Mouse (Mus musculus): ENCODE data around the gene Tmem50b.
"Not testable (repeated sequence)": the region's sequence is repeated elsewhere in the genome, so short reads cannot be mapped to it uniquely, and the experiment has no call there.

The Tmem50b gene

DNA sequence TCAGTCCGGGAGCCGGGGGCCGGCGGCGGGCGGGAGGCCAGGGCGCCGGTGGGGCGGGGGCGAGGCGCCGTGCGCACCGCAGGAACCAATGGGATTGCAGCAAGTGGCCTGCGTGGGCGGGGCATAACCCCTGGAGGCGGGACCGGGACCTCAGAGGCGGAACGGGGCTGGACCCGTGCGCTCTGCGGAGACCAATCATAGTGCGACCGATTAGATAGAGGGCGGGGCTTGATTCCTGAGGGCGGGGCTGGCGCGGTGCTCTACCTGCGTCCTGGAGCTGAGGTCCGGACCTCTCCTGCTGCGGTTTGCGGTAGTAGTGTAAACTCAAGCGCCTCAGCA is at the start of gene Tmem50b:
Gene Tmem50b, minus strand, starts transcription at position 129 of the 339 bp plus-strand sequence.
- in situ Hi-C loops (cut with MboI, MseI) = loop anchor here (10.0 kb wide), 1 partner anchor 1167 kb away; no protein-coding TSS in a partner anchor

DNA sequence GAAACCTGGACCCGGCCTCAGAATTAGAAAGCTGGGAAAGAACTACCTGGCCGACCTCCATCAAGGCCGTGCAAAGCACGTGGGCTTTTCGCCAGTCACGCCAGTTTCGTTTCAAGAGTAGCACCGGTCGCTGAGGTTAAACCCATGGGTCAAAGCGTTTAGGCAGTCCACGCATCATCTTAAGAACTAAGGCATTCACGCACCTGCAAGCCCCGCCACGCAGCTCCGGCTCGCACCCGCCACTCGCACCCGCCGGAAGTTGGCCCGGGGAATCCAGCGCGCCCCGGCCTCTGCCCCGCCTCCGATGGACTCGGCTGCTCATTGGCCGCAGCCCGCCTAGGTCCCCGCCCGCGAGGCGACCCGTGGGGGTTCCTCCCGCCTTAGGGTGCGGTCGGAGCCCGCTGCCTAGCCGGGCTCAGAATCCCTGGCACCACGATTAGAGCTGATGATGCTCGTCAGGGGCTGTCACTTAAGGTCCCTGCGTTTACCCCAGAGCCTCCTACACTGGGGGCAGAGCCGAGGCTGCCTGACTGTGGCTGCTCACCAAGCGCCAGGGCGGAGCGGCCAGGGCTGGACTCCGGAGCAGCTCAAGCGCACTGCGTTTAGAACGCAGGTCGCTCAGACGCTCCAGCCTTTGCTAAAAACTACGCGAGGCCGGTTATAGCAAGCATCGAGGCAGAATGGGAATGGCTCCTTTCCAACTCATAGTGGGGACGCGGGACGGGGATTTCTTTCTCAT is 49.2 kb upstream of the Tmem50b start, which contains the start of gene Gart:
Gene Gart, minus strand, starts transcription at position 272 of the 739 bp plus-strand sequence.
- in situ Hi-C loops (cut with MboI, MseI) = no loop called here

DNA sequence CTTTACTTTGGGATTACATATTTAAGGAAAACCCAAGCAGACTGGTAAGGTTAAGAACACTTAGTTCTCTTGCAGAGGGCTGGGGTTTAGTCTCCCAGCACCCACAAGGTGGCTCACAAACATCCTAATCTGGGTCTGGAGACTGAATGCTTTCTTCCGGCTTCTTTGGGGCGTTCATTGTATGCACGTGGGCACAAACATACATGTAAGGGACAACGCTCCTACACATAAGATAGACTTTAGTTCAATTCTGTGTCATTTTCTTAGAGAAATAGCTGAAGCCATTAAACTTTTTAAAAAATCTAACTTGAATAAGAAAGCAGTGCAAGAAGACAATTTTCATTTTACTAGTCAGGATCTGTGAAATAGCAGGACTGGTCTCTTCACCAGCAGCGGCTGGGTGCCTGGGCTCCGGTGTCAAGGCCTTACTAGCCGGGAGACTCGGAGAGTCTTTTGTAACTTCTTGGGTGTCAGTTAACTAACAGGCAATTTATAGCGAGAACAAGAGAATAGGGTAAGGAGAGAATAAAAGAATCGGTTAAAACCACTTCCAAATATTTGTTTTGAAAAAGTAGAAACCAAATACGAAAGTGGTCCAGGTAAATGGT is 48.5 kb upstream of the Tmem50b start:
- in situ Hi-C loops (cut with MboI, MseI) = no loop called here

DNA sequence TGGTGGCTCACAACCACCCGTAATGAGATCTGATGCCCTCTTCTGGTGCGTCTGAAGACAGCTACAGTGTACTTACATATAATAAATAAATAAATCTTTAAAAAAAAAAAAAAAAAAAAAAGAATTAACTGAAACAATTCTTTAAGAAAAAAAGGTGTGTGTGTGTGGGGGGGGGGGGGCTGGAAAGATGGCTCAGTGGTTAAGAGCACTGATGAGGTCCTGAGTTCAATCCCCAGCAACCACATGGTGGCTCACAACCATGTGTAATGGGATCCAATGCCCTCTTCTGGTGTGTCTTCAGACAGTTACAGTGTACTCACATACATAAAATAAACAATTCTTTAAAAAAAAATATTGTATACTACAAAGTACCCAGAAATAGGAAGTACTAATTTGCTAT is 47.8 kb upstream of the Tmem50b start:
- in situ Hi-C loops (cut with MboI, MseI) = not testable (repeated sequence)

DNA sequence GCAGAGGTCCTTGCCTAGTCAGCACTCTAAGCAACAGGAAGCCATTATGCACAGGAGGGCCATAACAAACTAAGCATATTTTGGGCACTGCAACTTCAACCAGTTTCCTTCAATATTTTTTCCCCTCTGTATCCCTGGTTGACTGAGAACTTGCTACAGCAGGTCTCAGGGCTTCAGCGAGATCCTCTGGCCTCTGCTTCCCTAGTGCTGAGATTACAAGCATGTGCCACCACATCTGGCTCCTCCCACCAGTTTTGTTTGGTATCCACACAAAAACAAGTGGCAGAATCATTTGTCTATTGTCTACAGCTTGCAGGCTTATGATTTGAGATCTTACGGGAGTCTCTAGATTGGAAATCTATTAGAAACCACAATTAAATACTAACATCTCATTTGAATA is 47.3 kb upstream of the Tmem50b start:
- in situ Hi-C loops (cut with MboI, MseI) = loop anchor here (5.0 kb wide), 1 partner anchor 37 kb away; no protein-coding TSS in a partner anchor

DNA sequence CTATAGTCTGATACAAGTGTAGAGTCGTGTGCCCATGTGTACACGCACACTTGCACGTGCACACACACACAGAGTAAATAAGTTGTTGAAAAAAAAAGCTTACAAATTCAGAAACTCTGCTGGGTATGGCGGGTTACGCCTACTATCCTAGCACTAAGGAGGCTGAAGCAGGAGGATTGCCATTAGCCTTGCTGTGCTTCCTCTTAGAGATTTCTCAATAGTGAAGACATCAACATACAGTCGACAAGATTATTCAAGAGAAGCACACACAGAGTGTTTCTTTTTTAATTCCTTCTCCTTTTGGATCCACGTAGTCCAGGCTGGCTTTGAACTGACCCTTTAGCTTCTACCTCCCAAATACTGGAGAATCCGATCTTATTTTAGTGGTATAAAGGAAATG is 42.6 kb upstream of the Tmem50b start:
- in situ Hi-C loops (cut with MboI, MseI) = loop anchor here (5.0 kb wide), 1 partner anchor 42 kb away; no protein-coding TSS in a partner anchor

DNA sequence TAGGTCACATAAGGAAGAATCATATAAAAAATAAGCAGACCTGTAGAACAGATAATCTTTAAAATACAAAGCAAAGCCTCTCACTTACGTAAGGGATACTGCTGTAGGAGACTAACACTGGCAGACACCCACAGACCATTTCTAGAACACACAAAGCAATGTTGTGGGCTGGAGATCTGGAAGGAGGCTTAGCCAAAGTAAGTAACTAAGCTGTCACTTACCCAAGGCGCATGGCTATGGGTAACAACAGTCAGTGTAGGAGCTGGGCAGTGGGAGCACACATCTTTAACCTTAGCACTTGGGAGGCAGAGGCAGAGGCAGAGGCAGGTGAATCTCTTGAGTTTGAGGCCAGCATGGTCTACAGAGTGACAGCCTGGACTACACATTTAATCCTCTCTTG is 42.0 kb upstream of the Tmem50b start:
- in situ Hi-C loops (cut with MboI, MseI) = loop anchor here (5.0 kb wide), 2 partner anchors 43 to 622 kb away; no protein-coding TSS in a partner anchor

DNA sequence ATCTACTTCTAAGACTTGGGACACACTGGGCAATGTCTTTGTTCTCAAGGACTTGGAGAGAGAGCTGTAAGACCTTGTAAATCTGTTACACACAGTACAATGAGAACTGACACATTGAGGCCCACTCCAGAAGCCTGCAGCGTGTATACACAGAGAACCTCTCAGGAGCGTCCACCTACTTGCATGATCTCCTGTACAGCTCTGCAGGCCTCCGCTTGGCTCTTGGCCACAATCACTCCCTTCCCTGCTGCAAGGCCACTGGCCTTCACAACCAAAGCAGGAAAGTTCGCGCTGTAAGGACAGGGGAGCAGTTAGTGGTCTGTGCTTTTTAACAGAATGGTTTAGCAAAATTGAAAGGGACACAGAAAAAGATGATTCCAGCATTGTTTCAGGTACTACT is 41.6 kb upstream of the Tmem50b start:
- in situ Hi-C loops (cut with MboI, MseI) = loop anchor here (5.0 kb wide), 1 partner anchor 622 kb away; no protein-coding TSS in a partner anchor

DNA sequence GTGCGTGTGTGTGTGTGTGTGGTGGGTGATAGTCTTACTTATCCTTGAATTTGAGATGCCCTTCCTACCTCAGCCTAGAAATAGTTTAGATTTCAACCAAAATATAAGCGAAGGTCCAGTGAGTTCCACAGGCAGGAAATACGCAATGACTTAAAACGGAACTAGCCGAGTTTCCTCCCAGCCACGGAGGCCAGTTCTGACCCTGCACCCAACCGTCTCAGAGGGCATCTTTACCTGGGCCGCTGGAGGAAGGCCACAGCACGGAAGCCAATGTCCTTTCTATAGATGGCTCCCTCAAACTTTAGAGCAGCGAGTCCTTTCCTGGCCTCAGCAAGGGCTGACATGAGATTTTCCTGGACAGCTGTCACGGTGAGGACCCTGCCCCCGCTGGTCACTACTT is 36.0 kb upstream of the Tmem50b start:
- in situ Hi-C loops (cut with MboI, MseI) = no loop called here

DNA sequence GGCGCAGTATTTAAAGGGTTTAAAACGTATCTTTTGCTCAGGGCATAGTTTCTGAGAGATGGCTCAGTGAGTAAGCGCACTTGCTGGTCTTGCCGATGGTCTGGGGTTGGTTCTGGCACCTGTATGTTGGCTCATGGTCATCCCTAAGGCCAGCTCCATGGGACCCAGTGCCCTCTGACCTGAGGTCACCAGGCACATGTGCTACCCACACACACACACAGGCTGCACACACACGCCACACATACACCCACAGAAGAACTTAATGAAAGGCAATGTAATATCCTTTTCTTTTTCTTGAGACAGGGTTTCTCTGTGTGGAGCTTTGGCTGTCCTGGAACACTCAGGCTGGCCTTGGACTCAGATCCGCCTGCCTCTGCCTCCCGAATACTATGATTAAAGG is 35.3 kb upstream of the Tmem50b start:
- in situ Hi-C loops (cut with MboI, MseI) = no loop called here

DNA sequence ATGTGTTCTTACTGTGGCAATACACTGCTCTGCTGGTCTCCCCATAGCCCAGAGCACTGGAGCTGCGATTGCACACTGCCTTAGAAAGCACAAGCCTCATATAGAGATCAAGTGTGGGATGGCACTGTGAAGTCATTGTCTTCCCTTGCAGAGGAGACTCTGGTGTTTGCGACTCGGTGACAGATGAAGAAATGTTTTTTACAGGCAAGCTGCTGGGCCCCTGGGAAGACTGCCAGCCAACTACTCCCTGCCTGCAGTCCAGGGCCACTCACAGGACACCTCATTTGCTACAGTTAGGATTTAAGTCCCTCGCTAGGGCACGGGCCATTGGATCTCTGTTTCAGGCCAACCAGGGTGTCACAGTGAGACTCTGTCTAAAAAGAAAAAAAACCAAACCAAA is 34.8 kb upstream of the Tmem50b start:
- in situ Hi-C loops (cut with MboI, MseI) = no loop called here

DNA sequence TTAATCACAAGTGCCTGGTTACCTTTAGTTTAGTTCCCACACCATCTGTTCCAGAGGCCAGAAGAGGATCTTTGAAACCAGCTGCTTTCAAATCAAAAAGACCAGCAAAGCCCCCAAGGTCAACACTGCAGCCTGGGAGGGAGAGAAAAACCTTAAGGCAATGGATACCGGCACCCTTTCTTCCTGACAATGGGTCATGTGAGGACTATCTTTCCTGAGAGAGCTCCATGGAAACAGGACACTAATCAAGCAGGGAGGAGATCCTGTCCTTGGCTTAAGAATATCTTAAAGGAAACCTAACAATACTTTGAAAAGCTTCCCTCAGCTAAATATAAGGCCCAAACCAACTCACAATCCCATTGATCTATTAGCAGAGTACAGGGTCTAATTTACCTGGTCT is 33.0 kb upstream of the Tmem50b start:
- in situ Hi-C loops (cut with MboI, MseI) = no loop called here

DNA sequence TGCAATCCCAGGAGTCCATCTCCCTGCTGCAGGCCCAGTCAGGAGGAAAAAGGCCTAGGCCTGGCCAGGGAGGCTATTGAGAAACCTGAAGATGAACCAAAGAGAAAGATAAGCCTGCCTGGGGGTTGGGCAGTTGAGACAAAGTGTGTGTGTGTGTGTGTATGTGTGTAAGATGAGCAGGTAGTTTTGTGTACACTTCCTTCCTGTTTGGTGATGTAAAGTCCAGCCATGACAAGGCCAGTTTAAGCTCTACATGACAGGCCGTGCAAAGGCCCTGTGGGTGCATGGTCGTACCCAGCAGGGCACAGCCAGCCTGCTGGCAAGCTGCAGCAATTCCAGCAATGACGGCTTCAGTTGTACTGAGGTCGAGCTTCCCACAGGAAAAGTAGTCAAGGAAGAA is 32.1 kb upstream of the Tmem50b start:
- in situ Hi-C loops (cut with MboI, MseI) = no loop called here

DNA sequence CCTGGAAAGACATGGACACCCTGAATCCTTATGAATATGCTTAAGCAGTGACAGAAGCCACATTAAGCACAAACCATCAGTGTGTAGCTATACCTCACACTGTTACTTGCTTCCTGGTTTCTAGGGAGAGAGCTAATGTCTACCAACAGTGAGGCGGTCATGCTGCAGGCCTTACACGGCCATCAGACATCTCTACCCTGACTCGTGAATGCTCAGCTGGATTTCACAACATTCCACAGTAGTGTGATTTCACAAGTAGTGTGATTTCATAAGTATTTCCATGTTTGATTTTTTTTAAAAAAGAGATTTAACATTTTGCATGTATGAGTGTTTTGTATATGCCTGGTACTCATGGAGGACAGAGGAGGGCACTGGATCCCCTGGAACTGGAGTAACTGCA is 31.1 kb upstream of the Tmem50b start:
- in situ Hi-C loops (cut with MboI, MseI) = no loop called here

DNA sequence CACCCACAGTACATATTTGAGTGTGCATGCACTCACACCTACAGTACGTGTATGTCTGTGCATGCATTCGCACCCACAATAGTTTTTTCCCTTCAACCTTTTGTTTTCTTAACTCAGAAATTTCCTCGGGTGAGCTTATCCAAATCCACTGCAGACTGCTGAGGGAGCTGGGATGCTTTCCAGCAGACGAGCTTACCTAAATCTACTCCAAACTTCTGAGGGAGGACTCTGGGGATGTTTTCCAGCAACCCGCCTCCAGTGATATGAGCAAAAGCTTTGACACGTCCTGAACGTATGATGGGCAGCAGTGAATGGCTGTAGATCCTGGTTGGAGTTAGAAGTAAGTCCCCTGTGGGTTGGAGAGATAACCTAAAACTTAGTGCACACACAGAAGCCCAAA is 30.2 kb upstream of the Tmem50b start:
- in situ Hi-C loops (cut with MboI, MseI) = no loop called here

DNA sequence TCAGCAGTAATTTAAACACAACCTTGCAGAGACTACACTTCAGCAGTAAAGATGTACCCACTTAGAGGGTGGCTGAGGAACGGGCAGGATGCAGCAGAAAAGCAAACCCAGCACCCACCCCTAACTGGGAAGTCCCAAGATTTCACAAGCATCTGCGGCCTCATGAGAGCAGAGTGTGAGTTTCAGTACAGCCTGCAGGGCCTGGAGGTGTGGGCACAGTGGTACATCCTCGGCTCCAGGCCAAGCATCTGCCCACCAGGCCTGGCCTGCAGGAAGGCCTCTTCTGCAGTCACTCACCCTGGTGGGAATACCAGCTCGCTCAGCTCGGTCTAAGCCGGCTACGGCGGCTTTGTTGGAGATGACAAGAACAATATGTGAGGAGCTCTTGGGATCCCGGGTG is 25.5 kb upstream of the Tmem50b start:
- in situ Hi-C loops (cut with MboI, MseI) = no loop called here

DNA sequence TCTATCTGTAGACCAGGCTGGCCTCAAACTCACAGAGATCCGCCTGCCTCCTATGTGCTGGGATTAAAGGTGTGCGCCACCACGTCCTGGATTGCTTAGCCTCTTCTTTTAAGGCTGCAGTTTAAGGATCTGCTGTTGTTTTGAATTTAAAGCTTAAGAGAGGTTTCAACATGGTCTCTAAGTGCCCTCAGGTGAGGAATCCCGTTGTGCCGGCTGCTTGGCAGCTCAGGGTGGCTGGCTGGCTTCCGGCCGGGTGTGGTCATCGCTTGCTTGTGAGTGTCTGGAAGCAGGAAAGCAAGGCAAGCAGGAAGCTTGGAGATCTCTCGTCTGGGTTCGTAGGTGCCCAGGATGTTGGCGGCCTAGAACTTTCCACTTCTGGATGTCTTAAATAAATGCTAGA is 23.4 kb upstream of the Tmem50b start:
- in situ Hi-C loops (cut with MboI, MseI) = no loop called here

DNA sequence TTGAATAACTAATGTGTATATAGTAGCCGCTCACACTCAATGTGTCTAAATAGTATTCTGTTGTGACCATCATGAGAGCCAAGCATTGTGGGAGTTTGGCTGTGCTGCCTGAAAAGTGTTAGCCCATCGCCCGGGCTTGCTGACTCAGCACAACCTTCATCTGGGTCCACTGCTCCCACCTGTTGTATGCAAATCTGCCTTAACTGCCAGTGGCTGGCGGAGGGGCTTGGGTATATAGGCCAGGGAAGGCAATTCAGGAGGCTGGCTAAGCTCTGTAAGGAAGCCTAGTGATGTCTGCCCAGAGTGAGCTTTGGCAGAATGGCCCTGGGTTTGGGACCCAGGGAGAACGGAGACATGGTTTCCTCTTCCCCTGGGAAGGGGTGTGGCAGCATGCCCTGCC is 22.6 kb upstream of the Tmem50b start:
- in situ Hi-C loops (cut with MboI, MseI) = no loop called here

DNA sequence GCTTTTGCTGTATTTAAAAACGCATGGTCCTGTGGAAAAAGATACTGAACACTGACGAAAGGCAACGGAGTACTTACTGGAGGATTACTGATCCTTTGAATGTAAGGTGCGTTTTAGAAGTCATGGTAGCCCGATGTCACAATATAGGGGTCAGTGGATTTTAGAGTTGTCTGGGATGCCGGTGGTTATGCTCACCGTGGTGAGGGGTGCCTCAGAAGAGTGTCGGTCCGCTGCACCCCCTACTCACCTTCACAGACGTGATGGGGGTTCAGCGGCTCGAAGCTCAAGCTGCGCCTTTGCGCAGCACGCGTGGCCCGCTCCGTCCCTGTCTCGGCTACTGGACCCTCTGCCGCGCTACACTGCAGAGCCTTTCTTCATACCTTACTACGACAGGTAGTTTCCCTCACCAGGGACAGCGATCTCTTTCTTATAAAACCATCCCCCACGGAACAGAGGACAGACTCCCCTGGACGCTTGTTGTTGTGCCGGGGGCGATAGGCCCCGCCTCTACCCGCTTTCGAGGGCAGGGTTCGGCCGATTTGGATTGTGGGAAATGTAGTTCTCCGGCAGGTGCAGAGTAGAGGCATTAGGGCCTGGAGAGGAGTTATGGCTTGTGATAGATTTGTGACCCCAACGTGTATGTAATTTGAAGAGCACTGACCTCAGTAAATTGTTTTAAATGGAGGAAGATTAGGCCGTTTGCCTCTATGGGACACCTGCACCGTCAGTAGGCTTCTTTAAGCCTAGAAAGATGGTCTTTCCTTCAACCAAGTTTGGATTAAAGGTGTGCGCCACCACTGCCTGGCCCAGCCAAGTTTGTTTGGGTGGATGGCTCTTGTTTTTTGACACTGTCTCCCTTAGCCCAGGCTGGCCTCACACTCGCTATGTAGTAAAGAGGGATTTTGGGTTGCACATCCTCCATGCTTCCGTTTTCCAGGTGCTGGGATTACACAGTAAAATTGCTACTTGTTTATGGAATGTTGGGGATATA is 21.2 kb upstream of the Tmem50b start, which contains the start of gene Dnajc28:
Gene Dnajc28, minus strand, starts transcription at position 516 of the 991 bp plus-strand sequence.
- in situ Hi-C loops (cut with MboI, MseI) = no loop called here

DNA sequence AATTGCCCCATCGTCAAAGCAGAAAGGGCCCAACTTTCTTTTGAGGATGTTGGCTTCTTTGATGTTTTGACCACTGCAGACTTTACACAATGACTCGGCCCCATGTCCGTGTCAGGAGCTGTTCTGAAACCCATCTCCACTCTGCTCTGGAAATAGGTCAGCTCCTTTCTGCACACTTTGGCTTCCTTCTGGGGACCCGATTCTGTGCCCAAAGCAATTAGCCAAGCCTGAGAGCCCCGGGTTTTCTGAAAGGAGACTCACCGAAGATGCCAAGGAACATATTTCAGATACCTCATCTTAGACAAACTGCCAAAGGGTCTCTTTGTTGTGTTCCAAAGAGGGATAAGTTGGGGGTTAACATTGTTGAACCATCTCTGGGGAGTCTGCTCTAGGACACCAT is 17.0 kb upstream of the Tmem50b start:
- in situ Hi-C loops (cut with MboI, MseI) = no loop called here

DNA sequence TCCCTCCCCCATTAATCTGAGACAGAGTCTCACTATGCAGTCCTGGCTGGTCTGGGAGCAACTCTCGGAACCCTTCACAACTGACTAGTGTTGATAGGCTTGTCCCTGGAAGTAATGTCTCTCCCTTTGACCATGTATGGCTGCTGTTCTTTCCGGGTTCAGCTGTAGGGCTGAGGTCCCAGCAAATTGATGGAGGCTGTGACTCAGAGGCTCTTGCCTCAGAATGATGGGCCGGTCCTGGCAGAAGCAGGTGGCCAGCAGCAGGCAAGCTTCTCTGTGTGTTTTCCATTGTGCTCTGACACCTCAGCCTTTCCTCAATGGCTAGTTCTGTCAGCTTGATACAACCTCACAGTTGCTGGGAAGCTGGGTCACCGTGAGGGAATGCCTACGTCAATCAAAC is 14.9 kb upstream of the Tmem50b start:
- in situ Hi-C loops (cut with MboI, MseI) = no loop called here

DNA sequence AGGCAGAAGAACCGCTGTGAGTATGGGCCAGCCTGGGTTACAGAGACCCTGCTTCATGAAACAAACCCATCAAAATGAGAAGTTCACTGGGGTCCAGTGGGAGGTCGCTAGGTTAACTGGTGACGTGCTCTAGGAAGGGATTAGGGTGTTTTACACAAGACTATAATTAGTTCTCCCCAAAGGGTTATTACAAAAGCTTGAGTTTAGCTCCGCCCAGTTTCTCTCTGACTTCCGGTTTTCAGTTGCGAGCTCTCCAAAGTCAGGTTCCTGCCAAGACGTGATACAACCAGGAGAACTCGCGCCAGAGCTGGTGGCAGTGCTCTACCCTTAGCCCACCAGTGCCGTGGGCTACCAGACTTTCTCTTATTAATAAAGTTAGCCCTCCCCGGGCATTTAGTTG is 13.6 kb upstream of the Tmem50b start:
- in situ Hi-C loops (cut with MboI, MseI) = no loop called here
